Mouse (Mus musculus) embryonic facial prominence, embryonic 10.5 days (tissue): ENCODE data around the gene Usp50. TPM values are rescaled to one million over a fixed set of nuclear protein-coding genes. Genes with fewer than 3 reads are reported as not detected.

Experiments
- DNase-seq: peaks from one replicate; pipeline ENCODE4 v3.0.0-alpha.2; 2017; ENCODE audit warnings: low spot score
- H3K27ac ChIP-seq: fragments of 300-500 bp; sonication (generic); replicated peaks from 2 replicates; pipeline ENCODE4 v1.5.1; 2016; ENCODE audit warnings: mild to moderate bottlenecking
- H3K27me3 ChIP-seq: fragments of 300-500 bp; sonication (generic); replicated peaks from 2 replicates; pipeline ENCODE4 v1.6.1; 2016; ENCODE audit warnings: low read depth, mild to moderate bottlenecking; ENCODE audit not compliant: poor library complexity, severe bottlenecking
- H3K36me3 ChIP-seq: fragments of 300-500 bp; sonication (generic); replicated peaks from 2 replicates; pipeline ENCODE4 v1.6.1; 2016; ENCODE audit warnings: mild to moderate bottlenecking, moderate library complexity
- H3K4me1 ChIP-seq: fragments of 300-500 bp; sonication (generic); 2 replicates; pipeline ENCODE4 v1.6.1; 2016
- H3K4me3 ChIP-seq: fragments of 300-500 bp; sonication (generic); 2 replicates; pipeline ENCODE4 v1.5.1; 2016; ENCODE audit warnings: mild to moderate bottlenecking, moderate library complexity
- H3K9me3 ChIP-seq: fragments of 300-500 bp; sonication (generic); 2 replicates; pipeline ENCODE4 v1.6.1; 2016; ENCODE audit warnings: mild to moderate bottlenecking
- WGBS: fragments of 180-500 bp; shearing (Covaris S2); methylation state at CpG from one replicate; pipeline ENCODE4 v1.1.7; 2016; 5-methylcytosine and 5-hydroxymethylcytosine counted together
- polyA plus RNA-seq: library from polyadenylated mRNA; unstranded; fragments of >200 nt; fragmentation: Nextera tagmentation; extraction: Ambion mirVana; gene quantifications from 2 replicates; pipeline ENCODE4 v1.2.1, GENCODE M21; 2016

Usp50 gene
- 2.8 and 3.2 TPM in 2 replicates for polyA plus RNA-seq

DNA sequence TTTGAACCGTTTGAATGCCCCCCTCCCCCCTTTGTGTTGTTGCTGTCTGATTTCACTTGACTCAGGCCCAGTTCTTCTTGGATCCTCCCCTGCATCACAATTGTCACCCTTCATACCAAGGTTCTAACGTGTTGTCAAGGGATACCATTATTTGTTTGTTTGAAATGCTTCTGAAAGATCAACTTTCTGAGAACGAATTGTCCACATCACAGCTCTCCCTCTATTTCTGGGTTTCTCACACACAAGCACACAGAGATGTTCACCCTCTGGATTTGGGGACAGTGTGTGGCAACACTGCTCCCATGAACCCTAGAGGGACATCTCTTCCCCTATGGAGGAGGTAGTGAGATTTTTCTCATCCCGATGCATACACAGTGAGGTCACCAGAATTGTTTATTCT, at the start of gene Usp50:
Gene Usp50 (minus strand): TSS at position 101 of the 400 bp plus-strand sequence.
- Histone ChIP-seq H3K27me3 (no peaks in the 10 kb centered on the region), H3K9me3 (no peaks in the 10 kb centered on the region), H3K27ac (no peak within 1 kb of the TSS), H3K4me3 (no peak within 1 kb of the TSS), H3K4me1 (peaks cover 7% of the 10 kb centered on the region), H3K36me3 (no peaks in the 10 kb centered on the region; the same call in 1 of the 2 replicates)
- WGBS, result 71% methylated on average over 4 of the region's 4 CpGs
- no peak for DNase-seq

DNA sequence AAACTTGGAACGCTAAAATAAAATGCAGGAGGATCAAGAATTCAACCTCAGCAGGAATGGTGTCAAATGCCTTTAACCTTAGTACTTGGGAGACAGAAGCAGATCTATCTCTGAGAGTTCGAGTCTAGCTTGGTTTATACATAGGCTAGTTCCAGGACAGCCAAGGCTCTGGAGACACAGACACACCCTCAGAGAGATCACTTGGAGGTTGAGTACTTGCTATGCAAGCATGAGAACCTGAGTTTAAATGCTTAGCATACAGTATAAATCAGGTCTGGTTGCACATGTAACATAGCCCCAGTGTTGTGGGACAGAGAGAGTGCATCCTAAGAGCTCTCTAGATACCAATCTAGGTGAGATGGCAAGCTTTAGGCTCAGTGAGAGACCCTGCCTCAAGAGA, 34.1 kb upstream of the Usp50 start:
- Histone ChIP-seq H3K27me3 (no peaks in the 10 kb centered on the region), H3K9me3 (no peaks in the 10 kb centered on the region), H3K27ac (no peak overlapping the region), H3K36me3 (peaks cover 77% of the 10 kb centered on the region), H3K4me3 (no peak overlapping the region), H3K4me1 (no peaks in the 10 kb centered on the region)
- 86% methylated on average over 2 of the region's 2 CpGs for WGBS
- no peak for DNase-seq

DNA sequence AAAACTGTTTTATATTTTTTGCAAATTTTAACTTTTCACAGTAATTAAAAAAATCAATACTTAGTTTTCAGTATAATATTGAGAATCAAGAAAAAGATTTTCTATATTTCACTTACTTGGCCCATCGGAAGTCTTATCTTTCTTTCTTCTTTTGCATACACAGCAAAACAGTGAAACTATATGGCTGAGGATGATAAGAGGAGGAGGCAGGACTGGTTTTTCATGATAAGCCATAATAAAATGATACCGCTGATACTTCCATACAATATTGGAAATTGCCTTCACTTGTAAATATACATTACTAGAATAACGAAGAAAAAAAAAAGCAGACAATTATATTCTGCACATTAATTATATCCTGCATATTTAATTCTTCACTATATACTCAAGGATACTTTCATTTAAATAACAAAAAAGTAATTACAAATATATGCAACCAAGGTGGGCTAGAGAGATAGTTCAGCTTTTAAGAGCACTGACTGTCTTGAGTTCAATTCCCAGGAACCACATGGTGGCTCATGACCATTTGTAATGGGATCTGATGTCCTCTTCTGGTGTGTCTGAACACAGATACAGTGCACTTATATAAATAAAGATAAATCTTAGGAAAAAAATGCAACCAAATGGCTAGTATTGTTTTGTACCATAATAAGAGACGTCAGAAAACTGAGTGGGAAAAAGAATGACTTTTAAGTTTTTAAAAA, 33.5 kb upstream of the Usp50 start:
- Histone ChIP-seq H3K4me3 (no peak overlapping the region), H3K4me1 (no peaks in the 10 kb centered on the region), H3K36me3 (peaks cover 77% of the 10 kb centered on the region), H3K9me3 (no peaks in the 10 kb centered on the region), H3K27me3 (no peaks in the 10 kb centered on the region), H3K27ac (no peak overlapping the region)
- WGBS, result 92% methylated on average over 4 of the region's 4 CpGs
- no peak for DNase-seq

DNA sequence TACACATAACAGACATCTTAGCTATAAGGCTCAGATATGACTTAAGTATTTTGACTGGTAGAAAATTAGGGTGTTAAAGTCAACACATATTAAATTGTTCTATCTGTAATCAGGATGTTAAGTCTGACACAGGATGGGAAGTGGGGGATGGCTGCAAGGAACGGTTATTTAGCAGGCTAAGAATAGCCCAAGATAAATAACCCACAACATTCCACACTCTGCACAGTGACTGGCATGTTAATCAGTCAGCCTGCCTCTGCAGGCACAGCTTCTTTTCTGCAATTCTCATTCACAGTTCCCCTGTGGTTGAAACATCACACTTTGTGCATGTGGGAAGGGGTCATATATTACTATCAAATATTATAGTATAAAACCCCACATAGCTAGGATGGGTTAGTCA, 32.6 kb upstream of the Usp50 start:
- no peaks in the 10 kb centered on the region for H3K9me3 ChIP-seq
- H3K4me3 ChIP-seq, result no peak overlapping the region
- 51% methylated on average over 1 of the region's 1 CpGs for WGBS
- H3K27ac ChIP-seq, result no peak overlapping the region
- DNase-seq, result no peak
- H3K4me1 ChIP-seq, result no peaks in the 10 kb centered on the region
- peaks cover 83% of the 10 kb centered on the region for H3K36me3 ChIP-seq
- no peaks in the 10 kb centered on the region for H3K27me3 ChIP-seq

DNA sequence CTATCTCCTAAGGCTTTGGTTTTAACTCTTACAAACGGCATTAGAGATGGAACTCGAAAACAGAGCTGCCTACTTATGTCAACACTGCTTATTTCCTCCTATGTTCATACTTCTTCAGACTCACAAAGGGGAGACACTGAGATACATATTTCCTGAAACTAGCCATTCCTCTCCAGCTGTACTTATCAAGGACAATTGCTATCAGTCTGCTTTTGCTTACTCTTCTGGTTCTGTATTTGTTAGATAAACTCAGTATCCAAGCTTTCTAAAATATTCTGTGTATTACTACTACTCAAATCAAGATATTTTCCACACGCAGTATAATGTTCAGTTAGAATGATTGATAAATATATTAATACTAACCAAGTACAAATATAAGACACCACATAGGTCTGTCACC, 18.7 kb upstream of the Usp50 start:
- H3K9me3 ChIP-seq, result no peaks in the 10 kb centered on the region
- H3K36me3 ChIP-seq, result peaks cover 93% of the 10 kb centered on the region
- 96% methylated on average over 3 of the region's 3 CpGs for WGBS

GRCm38 (mm10) chr2:126798455-126798854, 15.2 kb upstream of the Usp50 start:
- peaks cover 93% of the 10 kb centered on the region for H3K36me3 ChIP-seq

More for the DNA sequence above, 18.7 kb upstream of the Usp50 start:
- Histone ChIP-seq H3K27me3 (no peaks in the 10 kb centered on the region), H3K4me3 (no peak overlapping the region), H3K27ac (no peak overlapping the region), H3K4me1 (no peaks in the 10 kb centered on the region)
- DNase-seq, result no peak

DNA sequence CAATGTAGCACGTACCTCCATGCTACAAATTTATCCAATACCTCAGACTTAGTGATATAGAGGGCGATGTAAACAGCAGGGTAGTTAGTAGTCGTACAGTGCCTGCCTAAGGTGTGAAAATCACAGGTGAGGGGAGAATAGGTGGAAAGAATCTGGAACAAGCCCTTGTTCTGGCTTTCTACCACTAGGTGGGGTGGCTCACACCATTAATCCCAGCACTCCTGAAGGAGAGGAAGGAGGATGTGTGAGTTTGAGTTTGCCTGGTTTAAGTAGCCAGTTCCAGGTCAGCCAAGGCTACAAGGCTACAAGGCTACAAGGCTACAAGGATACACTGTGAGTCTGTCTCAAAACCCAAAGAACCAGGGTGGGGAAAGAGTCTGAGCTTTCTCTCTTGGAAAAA, 12.4 kb upstream of the Usp50 start:
- Histone ChIP-seq H3K4me1 (no peaks in the 10 kb centered on the region), H3K9me3 (no peaks in the 10 kb centered on the region), H3K27me3 (no peaks in the 10 kb centered on the region), H3K27ac (no peak overlapping the region), H3K36me3 (peaks cover 95% of the 10 kb centered on the region), H3K4me3 (no peak overlapping the region)
- no peak for DNase-seq
- 85% methylated on average over 3 of the region's 3 CpGs for WGBS

More at GRCm38 (mm10) chr2:126798455-126798854, 15.2 kb upstream of the Usp50 start:
- no peak for DNase-seq
- no peaks in the 10 kb centered on the region for H3K9me3 ChIP-seq
- no peak overlapping the region for H3K4me3 ChIP-seq
- H3K27me3 ChIP-seq, result no peaks in the 10 kb centered on the region
- 89% methylated on average over 5 of the region's 5 CpGs for WGBS
- H3K4me1 ChIP-seq, result no peaks in the 10 kb centered on the region
- no peak overlapping the region for H3K27ac ChIP-seq

DNA sequence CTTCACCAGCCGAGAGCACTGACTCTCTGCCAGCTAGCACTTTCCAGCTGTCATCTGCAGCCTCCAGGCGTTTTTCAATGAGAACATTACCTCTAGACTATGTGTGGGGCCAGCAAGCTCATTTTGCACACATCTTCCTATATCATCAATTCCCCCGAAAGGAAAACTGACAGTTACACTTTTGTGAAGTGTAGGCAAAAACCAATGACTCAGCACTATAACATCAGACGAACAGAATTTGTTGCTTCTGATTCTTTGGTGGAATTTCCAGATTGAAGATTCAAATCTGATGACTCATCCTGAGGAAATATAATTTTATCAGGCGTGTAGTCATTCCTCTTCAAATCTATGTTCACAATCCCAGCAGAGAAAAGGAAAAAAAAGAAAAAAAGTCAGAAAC, 9.3 kb upstream of the Usp50 start:
- Histone ChIP-seq H3K4me1 (peaks cover 6% of the 10 kb centered on the region), H3K27me3 (no peaks in the 10 kb centered on the region), H3K9me3 (no peaks in the 10 kb centered on the region), H3K36me3 (peaks cover 78% of the 10 kb centered on the region), H3K4me3 (no peak overlapping the region), H3K27ac (no peak overlapping the region)
- WGBS, result 79% methylated on average over 5 of the region's 5 CpGs
- no peak for DNase-seq

DNA sequence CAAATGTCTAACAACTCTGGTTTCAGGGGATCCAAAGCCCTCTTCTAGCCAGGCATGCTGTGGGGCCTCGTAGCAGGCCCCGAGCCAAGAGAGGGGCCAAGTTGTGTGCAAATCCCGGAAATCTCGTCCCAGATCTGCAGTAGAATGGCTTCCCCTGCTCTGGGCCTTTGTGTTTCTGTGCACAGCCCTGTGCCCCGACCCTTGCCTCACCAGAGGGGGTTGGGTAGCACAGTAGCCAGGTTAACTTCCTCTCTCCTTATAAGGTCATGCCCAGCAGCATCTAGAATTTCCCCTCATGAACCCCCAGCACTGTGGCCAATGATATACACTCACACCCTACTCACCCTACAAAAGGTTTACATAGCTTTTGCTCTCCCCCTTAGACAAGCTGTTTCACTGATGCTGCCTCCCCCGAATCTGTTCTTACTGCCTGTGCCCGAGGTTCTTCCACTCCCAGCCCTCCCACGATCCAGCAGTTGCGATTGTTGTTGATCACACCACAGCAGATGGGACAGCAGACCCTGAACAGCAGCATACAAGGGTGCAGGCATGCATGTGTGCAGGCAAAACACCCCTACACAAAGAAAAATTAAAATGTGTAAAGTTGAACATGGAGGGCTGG, 4.6 kb upstream of the Usp50 start:
- Histone ChIP-seq H3K4me1 (peaks cover 7% of the 10 kb centered on the region), H3K27me3 (no peaks in the 10 kb centered on the region), H3K36me3 (peaks cover 33% of the 10 kb centered on the region), H3K9me3 (no peaks in the 10 kb centered on the region), H3K27ac (0 out of 2 replicates have a peak overlapping the region, but pooled peaks have one; percentile 70), H3K4me3 (no peak overlapping the region)
- WGBS, result 56% methylated on average over 9 of the region's 9 CpGs
- DNase-seq, result peak; percentile 25

GRCm38 (mm10) chr2:126782433-126782832, 837 bp downstream of the Usp50 start:
- Histone ChIP-seq H3K9me3 (no peaks in the 10 kb centered on the region), H3K4me1 (no peaks in the 10 kb centered on the region), H3K36me3 (no peaks in the 10 kb centered on the region), H3K4me3 (no peak overlapping the region), H3K27ac (no peak overlapping the region), H3K27me3 (no peaks in the 10 kb centered on the region)
- DNase-seq, result no peak
- WGBS, result 87% methylated on average over 3 of the region's 3 CpGs

DNA sequence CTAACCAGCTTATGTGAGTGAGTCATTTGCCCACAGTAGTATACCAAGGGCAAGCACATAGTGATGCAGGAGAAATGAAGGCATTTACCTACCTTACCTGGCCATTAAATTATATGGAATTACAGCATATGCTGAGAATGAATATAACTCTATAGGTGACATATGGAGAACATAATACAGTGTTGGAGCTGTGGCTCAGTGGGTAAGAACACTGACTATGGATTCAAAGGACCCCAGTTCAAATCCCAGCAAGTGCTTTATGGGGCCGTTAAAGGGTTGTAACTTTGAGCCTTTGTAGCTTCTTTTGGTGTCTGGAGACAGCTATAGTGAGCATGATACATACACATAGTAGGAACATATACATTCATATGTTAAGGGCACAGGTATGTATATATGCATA, 1.8 kb downstream of the Usp50 start:
- Histone ChIP-seq H3K9me3 (no peaks in the 10 kb centered on the region), H3K27ac (no peak overlapping the region), H3K4me3 (no peak overlapping the region), H3K36me3 (no peaks in the 10 kb centered on the region), H3K27me3 (no peaks in the 10 kb centered on the region), H3K4me1 (no peaks in the 10 kb centered on the region)
- no peak for DNase-seq
- 95% methylated on average over 1 of the region's 1 CpGs for WGBS

DNA sequence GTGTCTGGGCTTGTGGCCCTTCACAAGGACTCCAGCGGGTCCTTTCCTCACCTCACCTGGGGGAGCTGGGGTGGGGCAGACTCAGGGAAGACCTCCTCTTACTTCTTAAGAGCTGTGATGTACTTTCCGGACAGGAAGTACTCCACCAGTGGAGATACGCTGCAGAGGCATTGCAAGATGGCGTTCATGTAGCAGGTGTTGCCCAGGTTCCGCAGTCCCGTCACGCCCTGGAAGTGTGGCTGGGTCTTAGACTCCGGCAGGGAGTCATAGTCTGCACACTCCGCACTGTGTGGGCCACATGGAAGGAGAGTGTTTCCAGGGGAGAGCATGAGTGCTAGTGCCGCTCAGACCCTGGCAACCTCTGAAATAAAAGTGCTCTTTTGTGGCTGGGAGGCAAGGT, 3.0 kb downstream of the Usp50 start:
- WGBS, result 88% methylated on average over 10 of the region's 10 CpGs
- H3K9me3 ChIP-seq, result no peaks in the 10 kb centered on the region
- no peaks in the 10 kb centered on the region for H3K27me3 ChIP-seq
- no peaks in the 10 kb centered on the region for H3K36me3 ChIP-seq
- no peaks in the 10 kb centered on the region for H3K4me1 ChIP-seq
- H3K27ac ChIP-seq, result no peak overlapping the region
- no peak for DNase-seq
- H3K4me3 ChIP-seq, result no peak overlapping the region

DNA sequence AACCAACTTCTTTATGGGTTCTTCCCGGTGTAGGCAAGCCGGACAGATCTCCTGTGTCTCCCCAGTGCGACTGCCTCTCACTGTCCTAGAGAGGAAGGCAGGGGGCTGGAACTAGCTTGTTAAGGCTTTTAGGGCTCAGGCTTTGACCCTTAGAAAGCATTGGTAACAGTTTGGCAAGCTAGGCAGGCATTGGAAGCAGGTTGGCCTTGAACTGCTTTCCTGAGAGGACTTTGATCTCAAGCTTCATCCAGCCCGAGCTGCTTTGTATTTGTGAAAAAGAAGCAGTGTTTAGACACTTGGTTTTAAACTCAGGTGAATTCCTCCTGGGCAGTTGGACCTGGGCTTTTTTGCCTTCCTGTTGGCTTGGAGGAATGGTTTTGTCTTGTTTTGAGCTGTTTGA, 4.5 kb downstream of the Usp50 start:
- Histone ChIP-seq H3K36me3 (no peaks in the 10 kb centered on the region), H3K27me3 (no peaks in the 10 kb centered on the region), H3K4me3 (no peak overlapping the region), H3K27ac (no peak overlapping the region), H3K4me1 (no peaks in the 10 kb centered on the region), H3K9me3 (no peaks in the 10 kb centered on the region)
- no peak for DNase-seq
- WGBS, result 83% methylated on average over 4 of the region's 4 CpGs
